Mouse (Mus musculus) common myeloid progenitor, adult 5-6 weeks (primary cell): ENCODE results near the gene Olfr1157. TPM values are rescaled to one million over a fixed set of nuclear protein-coding genes. Genes with fewer than 3 reads are reported as not detected.

ENCODE experiments used
- ATAC-seq: replicated peaks from 2 replicates; pipeline ENCODE4 v1.8.0; 2016; ENCODE audit warnings: low read depth, mild to moderate bottlenecking, moderate TSS enrichment, inconsistent platforms; ENCODE audit not compliant: poor library complexity, severe bottlenecking
- total RNA-seq: library from RNA; stranded (forward); fragments of 200-1000, 187-1606 nt; gene quantifications from 2 replicates; pipeline ENCODE4 v1.2.3, GENCODE M21; 2017

The Olfr1157 gene
- total RNA-seq, result not detected in 2 replicates

DNA sequence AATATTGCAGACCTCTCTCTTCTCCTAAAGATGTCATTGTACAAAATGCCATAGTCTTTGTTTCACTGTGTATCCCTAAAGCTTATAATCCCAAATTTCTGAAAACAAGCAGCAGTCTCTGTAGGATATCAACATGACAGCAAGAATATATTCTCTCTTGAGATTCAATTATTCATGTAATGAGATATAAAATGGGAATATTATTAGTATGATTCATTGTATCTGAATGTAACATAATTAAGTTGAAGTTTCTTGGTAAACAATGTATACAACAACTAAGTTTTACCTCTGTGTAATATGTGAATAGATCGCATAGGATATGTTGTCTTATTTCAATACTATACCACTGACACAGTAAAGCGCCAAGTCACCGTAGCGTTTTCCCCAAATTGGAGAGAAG, at the start of gene Olfr1157:
Gene Olfr1157, minus strand, starts transcription at position 101 of the 400 bp plus-strand sequence.
- no peak for ATAC-seq

DNA sequence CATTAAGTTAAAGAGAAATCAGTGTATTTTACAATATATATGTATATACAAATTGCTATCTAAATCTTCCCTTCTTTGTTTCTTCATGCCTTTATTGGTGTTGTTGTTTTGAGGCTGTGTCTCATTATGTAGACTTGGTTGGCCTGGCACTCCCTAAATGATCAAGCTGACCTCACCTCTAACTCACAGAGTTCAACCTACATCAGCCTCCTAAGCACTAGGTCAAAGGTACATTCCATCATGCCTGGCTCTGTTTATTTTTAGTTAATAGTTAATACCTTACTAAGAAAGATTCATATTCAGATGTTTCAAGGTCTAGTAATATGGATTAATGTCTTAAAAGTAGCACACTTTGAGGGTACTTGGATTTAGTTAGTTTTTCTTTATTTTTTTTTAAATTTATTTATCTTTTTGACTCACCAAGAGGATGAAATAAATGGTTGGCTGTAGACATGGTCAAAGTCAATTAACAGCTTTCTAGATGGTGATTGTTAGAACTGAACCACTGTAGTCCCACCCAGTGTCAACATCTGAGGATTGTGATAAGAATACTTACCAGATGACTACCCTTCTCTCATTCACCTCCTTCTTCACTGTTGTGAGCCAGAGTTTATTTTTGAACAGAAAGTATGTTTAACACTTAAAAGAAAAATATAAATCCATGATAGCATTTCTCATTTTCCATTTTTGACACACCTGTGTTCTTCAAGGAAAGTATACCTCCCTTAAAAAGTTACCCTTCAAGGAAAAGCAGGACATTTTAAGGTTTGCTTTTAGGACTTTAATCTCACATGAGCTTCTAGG, 39.6 kb upstream of the Olfr1157 start, which contains the start of gene Olfr1160:
Gene Olfr1160, minus strand, starts transcription at position 754 of the 804 bp plus-strand sequence.
- no peak for ATAC-seq

DNA sequence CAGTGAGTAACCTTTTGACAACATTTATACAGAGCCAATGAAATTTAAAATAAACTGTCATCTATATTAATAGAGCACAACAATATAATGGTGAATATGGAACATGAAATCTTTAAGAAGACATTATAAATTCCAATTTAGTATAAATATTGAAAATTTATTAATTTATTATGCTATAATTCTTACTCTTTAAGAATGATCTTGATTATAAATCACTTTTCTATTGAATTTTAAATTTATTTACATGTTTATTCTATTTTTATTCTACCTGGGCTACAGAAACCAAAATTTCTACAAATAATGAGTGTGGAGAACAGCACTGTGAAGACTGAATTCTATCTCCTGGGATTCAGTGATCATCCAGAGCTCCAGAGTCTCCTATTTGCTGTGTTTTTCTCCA, 21.7 kb upstream of the Olfr1157 start, which contains the start of gene Olfr1158:
Gene Olfr1158, plus strand, starts transcription at position 301 of the 400 bp plus-strand sequence.
- ATAC-seq, result no peak

DNA sequence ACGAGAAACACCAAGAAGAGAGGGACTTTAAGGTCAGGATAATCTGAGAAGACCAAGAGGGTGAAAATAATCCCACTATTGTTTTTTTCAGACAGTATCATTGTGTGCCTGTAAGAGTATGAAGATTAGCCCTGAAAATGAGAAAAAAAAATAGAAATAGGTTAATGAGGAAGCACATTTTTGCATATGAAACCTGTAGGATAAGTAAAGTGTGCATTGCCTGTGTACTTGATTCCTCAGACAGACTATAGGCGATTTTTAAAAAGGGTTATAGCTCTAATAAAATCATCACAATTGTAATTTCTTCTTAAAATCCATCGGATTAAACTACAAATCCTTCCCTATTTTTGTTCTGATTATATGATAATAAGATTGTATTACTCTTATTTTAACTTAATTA, 6.5 kb upstream of the Olfr1157 start, which contains the start of gene Olfr74:
Gene Olfr74, minus strand, starts transcription at position 101 of the 400 bp plus-strand sequence.
- ATAC-seq, result no peak

DNA sequence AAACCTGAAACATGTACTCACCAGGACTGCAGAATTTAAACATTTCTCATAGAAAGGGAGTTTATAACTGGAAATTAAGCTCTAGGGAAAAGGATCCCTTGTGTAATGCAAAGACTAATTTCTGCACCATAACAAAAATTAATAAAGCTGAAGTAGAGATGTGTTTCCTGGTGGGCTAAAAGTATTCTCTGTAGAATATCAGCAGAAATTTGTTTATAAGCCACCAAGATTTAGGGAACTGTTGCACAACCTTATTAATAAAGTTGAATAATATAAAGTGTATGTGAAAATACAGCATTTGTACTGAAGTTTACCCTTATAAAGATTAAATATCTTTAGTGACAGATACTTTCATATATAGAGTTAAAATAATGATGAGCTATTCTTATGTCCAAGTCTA, 15.1 kb downstream of the Olfr1157 start, which contains the start of gene Olfr1156:
Gene Olfr1156, minus strand, starts transcription at position 101 of the 400 bp plus-strand sequence.
- no peak for ATAC-seq

DNA sequence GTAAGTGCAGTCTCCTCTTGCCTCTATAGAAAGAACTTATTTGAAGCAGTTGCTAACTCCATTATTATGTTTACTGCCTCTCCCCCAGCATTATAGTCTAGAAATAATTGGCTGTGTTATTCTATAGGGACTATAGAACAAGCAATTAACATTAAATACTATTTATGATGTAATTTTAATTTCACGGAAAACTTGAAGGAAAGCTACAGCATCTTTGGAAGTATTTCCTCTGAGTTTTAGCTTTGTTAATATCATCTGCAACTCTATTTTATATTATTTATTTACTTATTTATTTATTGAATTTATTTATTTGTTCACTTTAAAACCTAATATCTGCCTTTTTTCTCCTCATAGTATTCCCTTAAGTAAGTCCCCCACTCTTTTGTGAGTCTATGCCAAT, 23.1 kb downstream of the Olfr1157 start, which contains the start of gene Olfr1155:
Gene Olfr1155, minus strand, starts transcription at position 101 of the 400 bp plus-strand sequence.
- no peak for ATAC-seq

Other genes starting within 250 kb of the Olfr1157 start
- not detected in 2 replicates for gene Olfr1138, start 228.3 kb downstream of the Olfr1157 start, total RNA-seq
- gene Olfr1140, start 224.5 kb downstream of the Olfr1157 start, total RNA-seq, result not detected in 2 replicates
- gene Olfr1141, start 214.3 kb downstream of the Olfr1157 start, total RNA-seq, result not detected in 2 replicates
- not detected in 2 replicates for gene Olfr152, start 188.8 kb downstream of the Olfr1157 start, total RNA-seq
- not detected in 2 replicates for gene Olfr1143, start 167.7 kb downstream of the Olfr1157 start, total RNA-seq
- gene Olfr1145, start 158.5 kb downstream of the Olfr1157 start, total RNA-seq, result not detected in 2 replicates
- not detected in 2 replicates for gene Olfr1148, start 137.8 kb downstream of the Olfr1157 start, total RNA-seq
- not detected in 2 replicates for gene Olfr1150-ps1, start 124.3 kb downstream of the Olfr1157 start, total RNA-seq
- not detected in 2 replicates for gene Olfr1151, start 112.4 kb downstream of the Olfr1157 start, total RNA-seq
- gene Olfr1152, start 101.8 kb downstream of the Olfr1157 start, total RNA-seq, result not detected in 2 replicates
- not detected in 2 replicates for gene Olfr1153, start 73.3 kb downstream of the Olfr1157 start, total RNA-seq
- not detected in 2 replicates for gene Olfr1154, start 63.1 kb downstream of the Olfr1157 start, total RNA-seq
- gene Olfr1155, start 23.2 kb downstream of the Olfr1157 start, total RNA-seq, result not detected in 2 replicates
- gene Olfr1156, start 15.2 kb downstream of the Olfr1157 start, total RNA-seq, result not detected in 2 replicates
- not detected in 2 replicates for gene Olfr74, start 6.4 kb upstream of the Olfr1157 start, total RNA-seq
- not detected in 2 replicates for gene Olfr1158, start 21.8 kb upstream of the Olfr1157 start, total RNA-seq
- not detected in 2 replicates for gene Olfr1160, start 40.0 kb upstream of the Olfr1157 start, total RNA-seq
- gene Olfr1161, start 54.5 kb upstream of the Olfr1157 start, total RNA-seq, result not detected in 2 replicates
- not detected in 2 replicates for gene Olfr73, start 69.4 kb upstream of the Olfr1157 start, total RNA-seq
- gene Olfr1162, start 82.8 kb upstream of the Olfr1157 start, total RNA-seq, result not detected in 2 replicates
- not detected in 2 replicates for gene Olfr1163, start 103.5 kb upstream of the Olfr1157 start, total RNA-seq
- not detected in 2 replicates for gene Olfr1164, start 125.7 kb upstream of the Olfr1157 start, total RNA-seq
- gene Olfr1166, start 160.0 kb upstream of the Olfr1157 start, total RNA-seq, result not detected in 2 replicates
- not detected in 2 replicates for gene Olfr1167, start 186.9 kb upstream of the Olfr1157 start, total RNA-seq
- not detected in 2 replicates for gene Olfr1168, start 213.6 kb upstream of the Olfr1157 start, total RNA-seq